8 mouse cellular contexts compared by ENCODE assay signal in genomic region chr15:77220137-77220536, GRCm38 (mm10).
A peak's percentile ranks its signal among the peaks of the same experiment; 100 is the strongest.
DNase-seq lines count a peak whose midpoint lies in the region; ATAC-seq lines count a peak whose summit lies in the region.

No protein-coding gene starts in this region.

- peak; percentile 42; the same call in 1 of the 2 replicates for ATAC-seq in common myeloid progenitor, adult 5-6 weeks (replicated peaks; ENCODE audit: low read depth, poor library complexity, severe bottlenecking)

- peak; percentile 59 for DNase-seq in embryo, embryonic 10 days (ENCODE audit: low spot score)
- DNase-seq in embryo, embryonic 9.5 days (ENCODE audit: extremely low spot score): no peak
- peak; percentile 87 for DNase-seq in MN1 (ENCODE audit: low spot score)
- peak; percentile 85 for DNase-seq in kidney, adult 9 months
- peak; percentile 86 for DNase-seq in lung, postnatal 36 days
- no peak for DNase-seq in layer of hippocampus, adult 8-10 months (ENCODE audit: low spot score in 2 of 2)
- no peak for DNase-seq in frontal cortex, postnatal 36 days (ENCODE audit: low spot score in 2 of 2)

Comparison
In these comparisons a context has a peak if more than half of its experiments do, and no peak if none do; other contexts are left out.
1. DNase-seq: peak in embryo, embryonic 10 days (single experiment), MN1 (single experiment), kidney, adult 9 months (single experiment) and lung, postnatal 36 days (single experiment); none in embryo, embryonic 9.5 days (single experiment), layer of hippocampus, adult 8-10 months (0 of 2) and frontal cortex, postnatal 36 days (0 of 2).